Mouse (Mus musculus) layer of hippocampus, adult 11-12 months (tissue): ENCODE data around the gene Rassf1.

Experiments
- DNase-seq: peaks from one replicate; pipeline ENCODE4 v3.0.0; 2022; ENCODE audit warnings: low spot score

Gene Rassf1

DNA sequence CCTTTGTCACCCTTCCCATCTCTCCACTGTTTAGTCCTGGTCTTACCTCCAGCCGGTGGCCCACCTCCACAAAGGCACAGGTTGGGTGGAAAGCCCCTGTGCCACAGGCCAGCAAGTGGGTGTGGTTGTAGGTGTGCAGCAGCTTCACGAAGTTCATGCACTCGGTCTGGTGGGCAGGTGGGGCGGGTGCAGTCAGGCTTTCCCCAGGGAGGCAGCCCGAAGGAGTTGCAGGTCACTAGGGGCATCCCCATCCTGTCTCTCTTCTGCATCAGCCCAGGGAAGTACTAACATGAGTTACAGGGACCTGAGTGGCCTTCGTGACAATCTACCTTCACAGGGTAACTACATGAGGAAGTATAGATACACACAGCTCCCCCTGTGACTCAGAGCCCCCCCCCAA is 51.9 kb downstream of the Rassf1 start:
- DNase-seq: no peak

- no peak for DNase-seq
Observed at GRCm38 (mm10) chr9:107605041-107605661, 53.8 kb downstream of the Rassf1 start.

DNA sequence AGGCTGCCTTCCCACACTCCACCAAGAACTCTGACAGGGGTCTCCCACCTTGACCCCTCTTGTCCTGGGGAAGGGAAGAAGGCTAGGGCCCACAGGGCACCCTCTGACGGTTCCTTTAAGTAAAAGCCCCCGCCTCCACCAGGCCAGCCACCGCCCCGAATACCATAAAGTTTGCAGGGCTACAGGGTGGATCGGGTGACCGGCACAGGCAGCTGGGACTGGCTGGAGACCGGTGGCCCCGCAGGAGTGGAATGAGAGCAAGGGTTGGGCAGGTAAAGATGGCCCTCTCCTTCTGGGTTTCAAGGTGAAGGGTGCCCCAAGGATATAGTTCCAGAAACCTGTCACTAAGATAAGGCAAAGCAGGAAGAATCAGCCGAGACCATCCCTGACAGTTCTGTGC is 55.2 kb downstream of the Rassf1 start:
- DNase-seq: no peak

- DNase-seq: no peak
Observed at GRCm38 (mm10) chr9:107607036-107607435, 55.7 kb downstream of the Rassf1 start.

DNA sequence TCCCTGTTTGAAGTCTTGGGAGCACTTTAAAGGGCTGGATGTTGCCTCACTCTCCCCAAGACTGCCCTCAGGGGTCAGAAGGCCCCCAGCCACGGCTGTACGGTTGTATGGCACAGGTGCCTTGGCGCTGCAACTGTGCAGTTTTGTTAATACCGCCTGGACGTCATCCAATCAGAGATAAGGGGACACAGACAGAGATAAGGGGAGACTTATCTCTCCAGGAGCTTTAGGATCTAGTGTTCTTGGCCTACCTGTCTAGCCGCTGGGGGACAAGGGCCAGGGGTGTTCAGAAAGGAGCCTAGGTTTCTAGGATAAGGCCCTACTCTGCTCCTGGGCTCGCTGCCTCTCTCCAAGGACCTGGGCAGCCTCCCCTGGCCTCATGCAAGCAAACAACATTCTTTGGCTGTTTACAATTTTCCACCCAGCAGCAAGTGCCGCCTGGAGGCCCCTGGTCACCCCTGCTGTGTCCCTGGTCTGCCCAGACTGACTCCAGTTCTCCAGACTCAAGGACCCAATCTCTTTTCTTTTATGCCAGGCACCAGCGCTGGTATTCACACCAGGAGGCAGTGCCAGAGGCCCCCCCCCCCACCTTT is 56.4 kb downstream of the Rassf1 start:
- DNase-seq: no peak

- DNase-seq: no peak
Observed at GRCm38 (mm10) chr9:107608741-107609432, 57.5 kb downstream of the Rassf1 start, which contains the start of gene Sema3b. Gene Sema3b (minus strand): TSS chr9:107609229.

- no peak for DNase-seq
Observed at GRCm38 (mm10) chr9:107609433-107609830, 58.1 kb downstream of the Rassf1 start.

DNA sequence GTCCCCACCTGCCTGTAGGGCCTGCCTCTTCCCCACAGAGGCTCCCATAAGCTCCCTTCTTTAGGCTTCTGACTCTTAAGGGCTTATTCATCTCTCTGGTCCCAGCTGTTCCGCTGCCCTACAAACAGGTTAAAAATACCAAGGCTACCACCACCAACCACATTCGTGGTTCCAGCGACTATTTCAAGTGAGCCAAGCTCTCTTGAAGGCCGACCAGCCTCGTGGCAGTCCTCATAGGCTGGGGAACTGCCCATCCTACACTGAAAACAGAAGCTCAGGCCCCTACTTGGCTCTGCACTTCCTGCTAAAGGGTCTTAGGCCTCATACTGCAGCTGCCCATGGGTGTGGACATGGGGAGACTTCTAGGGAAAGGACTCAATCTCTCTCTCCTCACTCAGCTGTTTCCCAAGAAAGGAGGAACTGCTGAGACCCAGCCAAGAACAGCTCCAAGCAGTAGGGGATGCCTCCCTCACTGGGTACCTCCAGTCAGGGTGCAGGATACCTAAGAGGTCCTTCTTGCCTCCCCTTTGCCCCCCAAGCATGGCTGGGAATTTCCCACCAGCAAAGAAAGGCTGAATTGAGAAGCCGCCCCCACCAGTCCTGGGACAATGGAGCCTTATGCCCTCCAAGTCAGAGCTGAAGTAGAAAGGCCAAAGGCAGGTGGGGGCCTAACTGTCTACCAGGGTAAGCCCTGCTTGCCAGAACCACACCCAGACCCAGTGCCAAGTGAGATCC is 60.3 kb downstream of the Rassf1 start:
- DNase-seq: no peak
